Mouse (Mus musculus) ES-Bruce4 (cell line): Measurements from ENCODE around the gene Myo3b.

Experiments used
- CTCF ChIP-seq: IDR thresholded peaks from one replicate; pipeline ENCODE4 v1.8.1; 2011; ENCODE audit warnings: low read depth, low read length
- POLR2A ChIP-seq: IDR thresholded peaks from one replicate; pipeline ENCODE4 v1.8.1; 2011; ENCODE audit warnings: low read length; ENCODE audit not compliant: insufficient read depth

DNA sequence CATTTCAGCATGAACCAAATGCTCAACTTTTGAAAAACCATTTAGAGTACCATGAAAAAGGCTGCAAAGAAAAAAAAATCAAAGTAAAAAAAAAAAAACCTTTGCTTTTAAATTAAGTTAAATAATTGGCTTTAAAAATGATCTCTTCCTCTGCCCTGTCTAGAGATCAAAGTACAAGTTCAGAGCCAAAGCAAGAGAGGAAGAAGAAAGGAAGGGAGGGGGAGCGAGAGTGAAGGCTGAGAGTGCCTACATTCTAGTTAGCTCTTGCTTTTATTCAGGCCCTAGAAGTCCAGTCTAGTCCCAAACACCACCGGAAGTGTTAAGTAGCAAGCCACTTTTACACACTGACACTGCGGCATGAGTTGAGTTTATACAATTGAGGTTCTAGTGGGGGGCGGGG is 60.5 kb downstream of the Myo3b start:
- TF ChIP-seq POLR2A (no peak), CTCF (no peak)
